22 mouse cellular contexts compared by ENCODE assay signal in genomic region chr14:121318382-121318781, GRCm38 (mm10).
A peak's percentile ranks its signal among the peaks of the same experiment; 100 is the strongest.
DNase-seq lines count a peak whose midpoint lies in the region; ATAC-seq and TF ChIP-seq lines count a peak whose summit lies in the region.
"Had no signal": no experiment of that assay in that cellular context is flagged by ENCODE, and none has a peak within 500 bp of the region (broad histone marks: within the 10 kb centered on the region; RNA-seq: fewer than 3 reads in every experiment).

No protein-coding gene starts in this region.

- H3K4me2 ChIP-seq in heart, postnatal 0 days (ENCODE audit: low read depth, low read length), result no peak overlapping the region
- H3K4me2 ChIP-seq in heart, embryonic 11.5 days, result no peak overlapping the region
- H3K4me2 ChIP-seq: hindbrain, embryonic 14.5 days; limb, embryonic 12.5 days; liver, embryonic 11.5 days; midbrain, embryonic 15.5 days had no signal

- no peak overlapping the region for H3K4me3 ChIP-seq in heart, postnatal 0 days (ENCODE audit: low read depth, low read length)
- H3K4me3 ChIP-seq in heart, embryonic 11.5 days (ENCODE audit: low read depth, low read length), result no peak overlapping the region
- H3K4me3 ChIP-seq: forebrain, embryonic 10.5 days; limb, embryonic 12.5 days; midbrain, embryonic 15.5 days had no signal

- no peak overlapping the region for H3K9ac ChIP-seq in heart, postnatal 0 days (replicated peaks; ENCODE audit: low read depth, low read length)
- H3K9ac ChIP-seq in heart, embryonic 11.5 days (ENCODE audit: low read depth, low read length), result no peak overlapping the region
- H3K9ac ChIP-seq: forebrain, postnatal 0 days; hindbrain, embryonic 14.5 days; limb, embryonic 12.5 days; liver, postnatal 0 days; midbrain, embryonic 15.5 days had no signal

- no peaks in the 10 kb centered on the region for H3K27me3 ChIP-seq in heart, postnatal 0 days (ENCODE audit: control insufficient read depth, insufficient read depth, low read length)
- no peaks in the 10 kb centered on the region for H3K27me3 ChIP-seq in heart, embryonic 11.5 days (ENCODE audit: control insufficient read depth, insufficient read depth, low read length)
- H3K27me3 ChIP-seq in splenic B cell, adult 2 months (ENCODE audit: control insufficient read depth, insufficient read depth, low read length, poor library complexity, severe bottlenecking), result no peaks in the 10 kb centered on the region
- H3K27me3 ChIP-seq: limb, embryonic 12.5 days; midbrain, embryonic 15.5 days had no signal

- no peaks in the 10 kb centered on the region for H3K9me3 ChIP-seq in heart, postnatal 0 days (replicated peaks; ENCODE audit: control insufficient read depth, low read length)
- H3K9me3 ChIP-seq in heart, embryonic 11.5 days (replicated peaks; ENCODE audit: control insufficient read depth, low read length), result 0 out of 2 replicates have a peak, but pooled peaks cover 2% of the 10 kb centered on the region
- H3K9me3 ChIP-seq: midbrain, embryonic 15.5 days had no signal

- no peak for ATAC-seq in heart, postnatal 0 days (ENCODE audit: insufficient read depth, low read depth)
- no peak for ATAC-seq in heart, embryonic 11.5 days (replicated peaks; ENCODE audit: insufficient number of reproducible peaks, low FRiP score, low TSS enrichment)
- ATAC-seq in megakaryocyte, adult 5-6 weeks (ENCODE audit: poor library complexity, severe bottlenecking), result peak; percentile 92
- no peak for ATAC-seq in frontal cortex, adult (ENCODE audit: low TSS enrichment)
- ATAC-seq: forebrain, postnatal 0 days; inflammation-experienced regulatory T-cells, adult 6 months; liver, postnatal 0 days; lung, postnatal 0 days; midbrain, embryonic 15.5 days had no signal

- peaks cover 68% of the 10 kb centered on the region for H3K4me1 ChIP-seq in heart, postnatal 0 days (ENCODE audit: control insufficient read depth, insufficient read depth)
- H3K4me1 ChIP-seq in heart, embryonic 11.5 days (ENCODE audit: control insufficient read depth, insufficient read depth, low read length), result peaks cover 63% of the 10 kb centered on the region

- TF ChIP-seq EP300 in heart, postnatal 0 days (IDR thresholded peaks at IDR 0.05; ENCODE audit: low read depth), result no peak

- H3K27ac ChIP-seq in heart, postnatal 0 days (ENCODE audit: low read depth), result peak overlapping the region; percentile 33
- no peak overlapping the region for H3K27ac ChIP-seq in heart, embryonic 11.5 days (ENCODE audit: low read depth, low read length)
- H3K27ac ChIP-seq: forebrain, embryonic 10.5 days; hindbrain, embryonic 14.5 days; limb, embryonic 12.5 days; midbrain, embryonic 15.5 days had no signal

- WGBS in heart, postnatal 0 days, result 32% methylated on average over 5 of the region's 5 CpGs
- WGBS in heart, embryonic 11.5 days (ENCODE audit: insufficient replicate concordance), result 60% methylated on average over 5 of the region's 5 CpGs

- DNase-seq in heart, postnatal 0 days (ENCODE audit: low spot score), result no peak
- peak; percentile 49 for DNase-seq in MEL-GATA-1-ER (ENCODE audit: extremely low read depth, low read depth)
- peak; percentile 34 for DNase-seq in splenic B cell, adult 2 months (ENCODE audit: low read depth, low spot score)
- no peak for DNase-seq in adrenal gland, postnatal 25 days
- DNase-seq: adrenal gland, postnatal 36 days; cerebellum, adult 11 months; cerebellum, adult 9-11 months; forebrain, postnatal 0 days; heart, postnatal 14 days; kidney, adult 8-10 months; kidney, postnatal 10 days; liver, postnatal 0 days had no signal

- no peak for TF ChIP-seq CTCF in heart, postnatal 0 days (IDR thresholded peaks at IDR 0.05; ENCODE audit: low read depth)

- no peaks in the 10 kb centered on the region for H3K36me3 ChIP-seq in heart, postnatal 0 days (replicated peaks; ENCODE audit: control insufficient read depth, insufficient read depth, low read length)
- H3K36me3 ChIP-seq in heart, embryonic 11.5 days (ENCODE audit: control insufficient read depth, insufficient read depth, low read length), result no peaks in the 10 kb centered on the region
- no peaks in the 10 kb centered on the region; the same call in 1 of the 2 replicates for H3K36me3 ChIP-seq in splenic B cell, adult 2 months (ENCODE audit: control insufficient read depth, insufficient read depth, low read length, poor library complexity, severe bottlenecking)
- H3K36me3 ChIP-seq: limb, embryonic 12.5 days; midbrain, embryonic 15.5 days had no signal

Comparison
In these comparisons a context has a peak if more than half of its experiments do, and no peak if none do; other contexts are left out.
1. DNase-seq: peak in MEL-GATA-1-ER (single experiment) and splenic B cell, adult 2 months (single experiment); none in heart, postnatal 0 days (single experiment) and adrenal gland, postnatal 25 days (single experiment).